Mouse (Mus musculus) spleen, adult 2 months (tissue): Measurements from ENCODE around the gene Ncor2.

Experiments used
- CTCF ChIP-seq: fragments of 200-500 bp; IDR thresholded peaks from 2 replicates; pipeline ENCODE4 v1.5.1; 2011; ENCODE audit warnings: mild to moderate bottlenecking, inconsistent platforms; ENCODE audit not compliant: insufficient read depth, insufficient read length, insufficient replicate concordance; ENCODE audit errors: extremely low read depth
- POLR2A ChIP-seq: fragments of 200-500 bp; IDR thresholded peaks from 2 replicates; pipeline ENCODE4 v1.6.1; 2011; ENCODE audit warnings: low read depth, low read length, inconsistent platforms

GRCm38 (mm10) chr5:125177481-125178134 lies 1.4 kb downstream of the Ncor2 start:
- TF ChIP-seq POLR2A (no peak), CTCF (no peak)
